Mouse (Mus musculus) layer of hippocampus, postnatal 14 days (tissue): Measurements from ENCODE around the gene Hspbp1. TPM values are rescaled to one million over a fixed set of nuclear protein-coding genes. Genes with fewer than 3 reads are reported as not detected.

Source experiments
- DNase-seq, 2 experiments: peaks; one replicate each; pipeline ENCODE4 v3.0.0; 2021 to 2022; ENCODE audit warnings: low spot score in 2 of 2, mixed read lengths in 1 of 2
- total RNA-seq, 2 experiments: library from RNA; stranded (reverse); gene quantifications; 2 replicates each; pipeline ENCODE4 v1.2.3; 2021

Hspbp1 gene
- total RNA-seq, 2 experiments from 2014 or later, result 89.0 to 94.8 TPM

- DNase-seq, result no peak
Measured at GRCm38 (mm10) chr7:4669156-4669555, 15.7 kb downstream of the Hspbp1 start.

- DNase-seq, result no peak
Measured at GRCm38 (mm10) chr7:4668506-4668905, 16.4 kb downstream of the Hspbp1 start.

GRCm38 (mm10) chr7:4666871-4667270, 18.0 kb downstream of the Hspbp1 start:
- no peak for DNase-seq

- DNase-seq, result no peak
Measured at GRCm38 (mm10) chr7:4663742-4664141, 21.1 kb downstream of the Hspbp1 start.

GRCm38 (mm10) chr7:4663179-4663578, 21.7 kb downstream of the Hspbp1 start:
- no peak for DNase-seq

GRCm38 (mm10) chr7:4659911-4660443, 24.9 kb downstream of the Hspbp1 start:
- DNase-seq, result peak; percentile 12 to 68

- DNase-seq, result peak; percentile 97 to 98
Measured at GRCm38 (mm10) chr7:4658912-4659551, 25.8 kb downstream of the Hspbp1 start, which contains the start of gene Ppp6r1. Gene Ppp6r1, minus strand, starts transcription at chr7:4659019.

GRCm38 (mm10) chr7:4658128-4658907, 26.6 kb downstream of the Hspbp1 start:
- DNase-seq, result peak; percentile 18 to 54

- peak; percentile 18 to 49 for DNase-seq
Measured at GRCm38 (mm10) chr7:4657521-4658127, 27.2 kb downstream of the Hspbp1 start.

GRCm38 (mm10) chr7:4656818-4657217, 28.1 kb downstream of the Hspbp1 start:
- DNase-seq, result no peak

- DNase-seq, result no peak
Measured at GRCm38 (mm10) chr7:4655916-4656315, 29.0 kb downstream of the Hspbp1 start.

GRCm38 (mm10) chr7:4655393-4655792, 29.5 kb downstream of the Hspbp1 start:
- no peak for DNase-seq

GRCm38 (mm10) chr7:4654221-4654620, 30.6 kb downstream of the Hspbp1 start:
- DNase-seq, result no peak

- peak in 1 of 2 experiments; percentile 33 for DNase-seq
Measured at GRCm38 (mm10) chr7:4653780-4654179, 31.1 kb downstream of the Hspbp1 start.

GRCm38 (mm10) chr7:4653351-4653750, 31.5 kb downstream of the Hspbp1 start:
- DNase-seq, result no peak

- no peak for DNase-seq
Measured at GRCm38 (mm10) chr7:4652726-4653125, 32.1 kb downstream of the Hspbp1 start.

GRCm38 (mm10) chr7:4651581-4651980, 33.3 kb downstream of the Hspbp1 start:
- DNase-seq, result no peak

GRCm38 (mm10) chr7:4647992-4648391, 36.9 kb downstream of the Hspbp1 start:
- DNase-seq, result no peak

- DNase-seq, result no peak
Measured at GRCm38 (mm10) chr7:4647291-4647690, 37.6 kb downstream of the Hspbp1 start.

- no peak for DNase-seq
Measured at GRCm38 (mm10) chr7:4646806-4647205, 38.1 kb downstream of the Hspbp1 start.

GRCm38 (mm10) chr7:4643225-4643624, 41.6 kb downstream of the Hspbp1 start:
- no peak for DNase-seq

GRCm38 (mm10) chr7:4641956-4642355, 42.9 kb downstream of the Hspbp1 start:
- no peak for DNase-seq
